Mouse (Mus musculus) heart, postnatal 0 days (tissue): ENCODE data around the gene Pias1. TPM values are rescaled to one million over a fixed set of nuclear protein-coding genes. Genes with fewer than 3 reads are reported as not detected.

Experiments
- ATAC-seq: fragments of 200-750 bp; cut with Nextera tagmentation; 2 replicates; pipeline ENCODE4 v1.8.0; 2017; ENCODE audit warnings: low read depth, moderate number of reproducible peaks, moderate library complexity; ENCODE audit not compliant: insufficient read depth
- DNase-seq: peaks from one replicate; pipeline ENCODE4 v3.0.0-alpha.2; 2016; ENCODE audit warnings: low spot score
- H3K27ac ChIP-seq: fragments of 300-500 bp; sonication (generic); 2 replicates; pipeline ENCODE4 v1.5.1; 2014; ENCODE audit warnings: low read depth, mild to moderate bottlenecking
- H3K27me3 ChIP-seq: fragments of 300-500 bp; sonication (generic); 2 replicates; pipeline ENCODE4 v1.6.1; 2014; ENCODE audit warnings: low read length, mixed read lengths; ENCODE audit not compliant: control insufficient read depth, insufficient read depth
- H3K36me3 ChIP-seq: fragments of 300-500 bp; sonication (generic); replicated peaks from 2 replicates; pipeline ENCODE4 v1.6.1; 2014; ENCODE audit warnings: low read length, mixed read lengths; ENCODE audit not compliant: control insufficient read depth, insufficient read depth
- H3K4me1 ChIP-seq: fragments of 300-500 bp; sonication (generic); 2 replicates; pipeline ENCODE4 v1.6.1; 2014; ENCODE audit warnings: antibody characterized with exemption; ENCODE audit not compliant: control insufficient read depth, insufficient read depth
- H3K4me2 ChIP-seq: fragments of 300-500 bp; sonication (generic); 2 replicates; pipeline ENCODE4 v1.6.1; 2014; ENCODE audit warnings: low read depth, mild to moderate bottlenecking, low read length, moderate library complexity
- H3K4me3 ChIP-seq: fragments of 300-500 bp; sonication (generic); 2 replicates; pipeline ENCODE4 v1.5.1; 2014; ENCODE audit warnings: low read depth, low read length
- H3K9ac ChIP-seq: fragments of 300-500 bp; sonication (generic); replicated peaks from 2 replicates; pipeline ENCODE4 v1.6.1; 2014; ENCODE audit warnings: low read depth, low read length, mixed read lengths
- H3K9me3 ChIP-seq: fragments of 300-500 bp; sonication (generic); replicated peaks from 2 replicates; pipeline ENCODE4 v1.6.1; 2016; ENCODE audit warnings: low read length; ENCODE audit not compliant: control insufficient read depth
- CTCF ChIP-seq: IDR thresholded peaks from 2 replicates; pipeline ENCODE4 v1.5.1; 2016; ENCODE audit warnings: antibody characterized with exemption, control low read depth, low read depth
- EP300 ChIP-seq: IDR thresholded peaks from 2 replicates; pipeline ENCODE4 v1.6.1; 2016; ENCODE audit warnings: antibody characterized with exemption, low read depth
- WGBS: fragments of 180-500 bp; shearing (Covaris S2); extraction: QIAGEN DNeasy Blood & Tissue Kit; methylation state at CpG from one replicate; pipeline ENCODE4 v1.1.7; 2014; 5-methylcytosine and 5-hydroxymethylcytosine counted together
- polyA plus RNA-seq: library from polyadenylated mRNA; unstranded; fragments of >200 nt; fragmentation: Nextera tagmentation; extraction: Ambion mirVana; gene quantifications from 2 replicates; pipeline ENCODE4 v1.2.1, GENCODE M21; 2015
- total RNA-seq: library from RNA; depleted of rRNA; stranded (reverse); fragments of >200 nt; gene quantifications from 2 replicates; pipeline ENCODE4 v1.2.3, GENCODE M21; 2014; ENCODE audit warnings: low replicate concordance; rRNA removed

The Pias1 gene
- total and polyA plus RNA-seq, 2 experiments from 2014 or later = 20.5 to 25.1 TPM

DNA sequence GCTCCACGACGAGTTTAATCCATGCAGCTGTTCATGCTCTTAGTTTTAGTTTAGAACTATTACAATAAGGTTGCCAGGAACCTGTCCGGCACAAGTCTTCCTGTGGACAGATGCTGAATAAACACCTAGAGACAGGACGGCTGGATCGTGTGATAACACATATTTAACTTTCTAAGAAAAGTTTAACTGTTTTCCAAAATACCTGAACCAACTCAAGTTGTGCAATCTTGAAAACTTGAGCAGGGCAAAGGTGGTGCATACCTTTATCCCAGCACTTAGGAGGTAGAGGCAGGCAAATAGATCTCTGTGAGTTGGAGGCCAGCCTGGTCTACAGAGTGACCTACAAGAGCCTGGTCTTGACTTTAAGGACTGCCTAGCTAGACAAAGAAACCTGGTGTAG is 152.8 kb downstream of the Pias1 start:
- Histone ChIP-seq H3K27me3 (no peaks in the 10 kb centered on the region), H3K4me3 (no peak overlapping the region), H3K4me2 (no peak overlapping the region), H3K27ac (no peak overlapping the region), H3K9me3 (no peaks in the 10 kb centered on the region), H3K9ac (no peak overlapping the region), H3K36me3 (no peaks in the 10 kb centered on the region), H3K4me1 (0 out of 2 replicates have a peak, but pooled peaks cover 10% of the 10 kb centered on the region)
- ATAC-seq = no peak
- DNase-seq = no peak
- no peak for TF ChIP-seq EP300
- no peak for TF ChIP-seq CTCF
- WGBS = 69% methylated on average over 5 of the region's 5 CpGs

DNA sequence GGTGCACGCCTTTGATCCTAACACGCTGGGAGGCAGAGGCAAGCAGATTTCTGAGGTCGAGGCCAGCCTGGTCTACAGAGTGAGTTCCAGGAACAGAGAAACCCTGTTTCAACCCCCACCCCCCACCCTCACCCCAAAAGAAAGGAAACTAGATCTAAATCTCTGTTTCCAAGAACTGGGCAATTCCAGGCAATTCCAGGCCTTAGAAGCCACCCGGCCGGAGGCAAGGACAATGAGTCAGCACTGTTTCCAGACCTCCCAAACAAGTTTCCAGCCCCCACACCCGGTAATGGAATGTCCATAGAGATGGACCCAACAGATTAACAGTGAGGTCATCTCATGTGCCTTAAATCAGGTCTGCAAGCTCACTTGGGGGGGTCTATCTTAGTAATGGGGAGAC is 157.8 kb downstream of the Pias1 start:
- Histone ChIP-seq H3K27ac (no peak overlapping the region), H3K4me3 (no peak overlapping the region), H3K36me3 (no peaks in the 10 kb centered on the region), H3K9ac (no peak overlapping the region), H3K4me1 (peaks cover 5% of the 10 kb centered on the region; the same call in 1 of the 2 replicates), H3K4me2 (no peak overlapping the region), H3K9me3 (no peaks in the 10 kb centered on the region), H3K27me3 (no peaks in the 10 kb centered on the region)
- ATAC-seq (no peak), DNase-seq (no peak)
- WGBS = 71% methylated on average over 6 of the region's 6 CpGs
- TF ChIP-seq EP300 = no peak
- TF ChIP-seq CTCF = no peak

DNA sequence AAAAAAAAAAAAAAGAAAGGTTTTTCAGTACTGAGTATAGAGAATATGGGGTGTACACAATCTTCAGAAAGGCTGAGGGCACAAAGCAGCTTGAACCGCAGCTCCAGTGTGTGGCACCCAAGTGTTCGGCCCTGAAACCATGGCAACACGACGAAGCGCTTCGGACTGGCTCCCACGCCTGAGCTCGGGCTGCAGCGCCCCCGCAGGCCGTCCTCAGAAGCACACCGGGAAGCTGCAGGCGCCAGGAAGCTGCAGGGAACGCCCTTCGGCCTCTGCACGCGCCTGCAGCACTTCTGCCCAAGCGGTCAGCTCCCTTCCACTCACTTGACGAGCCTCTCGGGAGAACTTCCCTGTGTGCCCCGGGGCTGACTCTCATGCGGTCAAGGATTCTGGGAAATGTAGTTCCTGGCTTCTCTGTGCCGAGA is 159.1 kb downstream of the Pias1 start:
- no peak overlapping the region for H3K9ac ChIP-seq
- no peaks in the 10 kb centered on the region for H3K9me3 ChIP-seq
- DNase-seq (peak; percentile 99), ATAC-seq (peak; percentile 100)
- H3K27me3 ChIP-seq = no peaks in the 10 kb centered on the region
- peak overlapping the region; percentile 46 for H3K27ac ChIP-seq
- TF ChIP-seq EP300 (peak; percentile 72; the same call in 1 of the 2 replicates), CTCF (peak; percentile 98)
- under 1% methylated on average over 23 of the region's 23 CpGs for WGBS
- no peaks in the 10 kb centered on the region for H3K36me3 ChIP-seq
- H3K4me2 ChIP-seq = peak overlapping the region; percentile 68
- peaks cover 5% of the 10 kb centered on the region; the same call in 1 of the 2 replicates for H3K4me1 ChIP-seq
- H3K4me3 ChIP-seq = peak overlapping the region; percentile 37

Other genes starting within 250 kb of the Pias1 start
- gene Fem1b, start 176.0 kb downstream of the Pias1 start, total RNA-seq = 28.9 and 39.4 TPM in 2 replicates
- 5.8 and 6.8 TPM in 2 replicates for gene Fem1b, start 176.0 kb downstream of the Pias1 start, polyA plus RNA-seq
- gene Cln6, start 149.1 kb downstream of the Pias1 start, total RNA-seq = 38.3 and 43.0 TPM in 2 replicates
- 12.3 and 12.6 TPM in 2 replicates for gene Cln6, start 149.1 kb downstream of the Pias1 start, polyA plus RNA-seq
- gene Calml4, start 129.8 kb downstream of the Pias1 start, total RNA-seq = not detected in 2 replicates
- 1.8 and 2.5 TPM in 2 replicates for gene Calml4, start 129.8 kb downstream of the Pias1 start, polyA plus RNA-seq
- gene Skor1, start 161.0 kb upstream of the Pias1 start, total RNA-seq = not detected in 2 replicates
- not detected in 2 replicates for gene Skor1, start 161.0 kb upstream of the Pias1 start, polyA plus RNA-seq